Mouse (Mus musculus): ENCODE measurements around the gene Ss18l1.

The Ss18l1 gene

DNA sequence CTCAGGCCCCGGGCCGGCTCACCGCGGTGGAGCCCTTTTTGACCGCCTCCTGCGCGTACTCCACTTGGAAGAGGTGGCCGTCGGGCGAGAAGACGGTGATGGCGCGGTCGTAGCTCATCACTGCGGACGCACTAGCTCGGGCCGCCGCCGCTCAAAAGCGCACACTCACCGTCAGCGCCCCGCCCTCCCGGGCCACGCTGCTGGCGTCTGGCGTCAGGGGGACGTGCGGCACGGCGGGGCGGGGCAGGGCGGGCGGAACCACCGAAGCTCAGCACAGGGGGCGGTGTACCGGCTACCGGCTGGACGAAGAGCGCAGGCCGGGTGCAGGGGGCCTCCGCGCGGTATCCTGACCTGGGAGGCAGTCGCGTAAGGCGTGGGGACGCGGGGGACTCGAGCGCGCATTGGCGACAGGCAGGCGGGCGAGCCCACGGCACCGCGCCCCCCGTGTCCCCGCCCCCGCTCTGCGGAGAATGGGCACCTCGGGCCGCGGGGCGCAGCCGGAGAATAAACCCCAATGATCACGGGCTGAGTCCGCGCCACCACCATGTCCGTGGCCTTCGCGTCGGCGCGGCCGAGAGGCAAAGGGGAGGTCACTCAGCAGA, at the start of gene Ss18l1, which contains the start of gene Psma7:
Gene Ss18l1 (plus strand): TSS at position 254 of the 602 bp plus-strand sequence.
Gene Psma7 (minus strand): TSS at position 178 of the 602 bp plus-strand sequence.
- peak; percentile 94 for DNase-seq (ENCODE audit: low spot score in 2 of 2)

DNA sequence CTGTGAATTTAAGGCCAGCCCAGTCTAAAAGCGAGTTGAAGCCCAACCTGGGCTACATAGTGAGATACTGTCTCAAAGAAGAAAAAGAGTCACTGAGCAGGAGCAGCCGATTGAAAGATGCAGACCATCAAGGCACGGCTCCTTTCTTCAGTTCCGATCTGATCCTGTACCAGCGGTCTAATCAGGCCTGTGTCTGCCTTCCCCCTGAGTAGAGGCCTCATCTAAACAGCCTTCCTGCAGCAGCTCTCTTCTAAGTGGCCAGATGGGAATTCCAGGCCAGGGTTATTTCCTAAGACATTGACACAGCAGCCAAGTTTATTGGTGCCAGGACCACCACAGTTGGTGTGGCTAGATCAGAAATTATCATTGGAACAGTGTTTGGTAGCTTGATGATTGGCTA, 49.2 kb upstream of the Ss18l1 start:
- DNase-seq (ENCODE audit: low spot score in 2 of 2): no peak

DNA sequence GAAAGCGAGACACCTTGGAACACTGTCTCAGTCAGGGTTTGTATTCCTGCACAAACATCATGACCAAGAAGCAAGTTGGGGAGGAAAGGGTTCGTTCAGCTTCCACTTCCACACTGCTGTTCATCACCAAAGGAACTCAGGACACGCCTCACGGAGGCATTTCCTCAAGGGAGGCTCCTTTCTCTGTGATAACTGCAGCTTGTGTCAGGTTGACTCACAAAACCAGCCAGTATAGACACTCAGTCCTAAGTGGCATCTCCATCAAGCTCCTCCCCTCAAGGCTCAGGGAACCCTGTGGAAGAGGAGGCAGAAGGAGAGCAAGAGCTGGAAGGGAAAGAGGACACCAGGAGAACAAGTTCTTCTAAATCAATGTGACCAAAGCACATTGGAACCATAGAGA, 43.9 kb upstream of the Ss18l1 start:
- DNase-seq (ENCODE audit: low spot score in 2 of 2): no peak

DNA sequence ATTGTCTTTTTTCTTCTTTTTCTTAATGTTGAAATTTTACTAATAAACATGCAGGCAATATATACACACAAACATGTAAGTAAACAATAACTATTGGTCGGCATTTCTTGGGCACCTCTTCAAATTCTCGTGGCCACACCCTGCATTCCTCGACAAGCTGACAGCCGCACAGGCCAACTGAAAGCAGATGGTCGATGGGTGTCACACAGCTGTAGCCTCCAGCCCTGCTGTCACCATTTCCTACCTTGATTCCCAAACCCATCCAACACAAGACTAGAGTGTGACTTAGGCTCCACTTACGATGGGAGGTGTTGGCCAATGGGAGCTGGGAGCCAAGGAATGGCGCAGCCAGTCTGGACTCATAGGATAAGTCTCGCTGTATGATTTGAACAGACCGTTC, 40.7 kb upstream of the Ss18l1 start:
- no peak for DNase-seq (ENCODE audit: low spot score in 2 of 2)

DNA sequence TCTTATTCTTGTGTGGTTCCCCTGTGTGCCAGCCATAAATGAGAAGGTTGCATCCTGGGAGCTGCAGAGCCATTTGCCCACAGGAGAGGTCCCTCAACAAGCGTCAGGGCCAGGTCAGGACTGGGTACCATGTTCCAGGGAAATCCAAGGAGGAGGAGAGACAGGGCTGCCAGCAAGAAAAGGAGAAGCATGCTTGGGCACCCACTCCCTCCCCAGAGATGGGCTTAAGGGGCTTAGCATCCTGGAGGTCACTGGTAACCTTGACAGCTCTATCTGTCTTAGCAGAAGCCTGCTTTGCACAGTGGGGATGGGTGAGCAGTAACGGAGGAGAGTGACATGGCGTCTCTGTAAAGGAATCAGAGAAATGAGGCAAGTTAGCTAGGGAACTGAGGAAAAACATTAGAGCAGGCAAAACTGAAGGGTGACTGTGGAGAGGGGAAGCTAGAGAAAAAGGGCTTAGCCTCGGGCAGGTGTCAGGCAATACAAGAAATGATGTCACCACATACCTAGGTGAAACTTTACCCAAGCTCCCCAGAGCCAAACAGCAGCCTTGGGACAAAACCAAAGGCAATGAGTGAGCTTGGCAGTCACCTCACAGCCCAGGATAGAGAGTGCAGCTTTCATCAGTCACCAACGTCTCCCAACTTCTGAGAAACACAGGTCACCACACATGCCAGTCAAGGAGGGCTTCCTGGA, 36.5 kb upstream of the Ss18l1 start:
- no peak for DNase-seq (ENCODE audit: low spot score in 2 of 2)

DNA sequence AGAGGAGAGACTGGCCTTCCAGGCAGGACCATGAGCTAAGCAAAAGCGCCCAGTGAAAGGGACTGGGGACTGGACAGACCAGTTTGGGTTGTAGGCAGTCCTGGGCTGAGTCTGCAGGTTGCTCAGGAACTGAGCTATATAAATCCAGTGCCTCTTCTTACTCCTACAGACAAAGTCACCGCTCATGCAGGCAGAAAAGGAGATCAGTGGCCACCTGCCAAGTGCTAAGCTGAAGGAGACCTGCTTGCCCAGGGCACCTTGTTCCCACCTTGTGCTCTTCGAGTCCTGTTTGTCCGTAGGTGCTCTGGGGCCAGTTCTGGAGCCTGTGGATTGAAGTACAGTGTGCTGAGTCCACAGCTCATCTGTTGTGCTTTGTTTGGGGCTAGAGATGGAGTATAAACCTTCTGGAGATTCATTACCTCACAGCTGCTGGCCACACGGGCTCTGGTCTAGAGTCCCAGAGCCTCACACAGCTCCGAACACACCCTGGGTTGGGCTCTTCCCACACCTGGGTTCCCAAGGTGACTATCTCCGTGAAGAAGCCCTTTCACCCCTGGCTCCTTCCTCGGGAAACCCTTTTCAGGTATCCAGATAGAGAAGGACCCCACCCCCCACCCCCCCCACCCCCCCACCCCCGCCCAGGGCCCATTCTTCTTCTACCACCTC, 35.8 kb upstream of the Ss18l1 start:
- no peak for DNase-seq (ENCODE audit: low spot score in 2 of 2)

DNA sequence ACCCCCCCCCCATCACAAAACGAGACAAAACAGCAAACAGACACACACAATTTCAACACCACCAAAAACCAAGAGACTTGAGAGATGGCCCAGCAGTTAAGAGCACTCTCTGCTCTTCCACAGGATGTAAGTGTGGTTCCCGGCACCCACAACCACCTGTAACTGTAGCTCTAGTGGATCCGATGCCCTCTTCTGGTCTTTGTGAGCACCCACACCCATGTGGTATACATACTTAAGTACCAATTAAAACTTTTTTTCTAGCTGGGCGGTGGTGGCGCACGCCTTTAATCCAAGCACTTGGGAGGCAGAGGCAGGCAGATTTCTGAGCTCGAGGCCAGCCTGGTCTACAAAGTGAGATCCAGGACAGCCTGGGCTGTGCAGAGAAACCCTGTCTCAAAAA, 31.6 kb upstream of the Ss18l1 start:
- DNase-seq (ENCODE audit: low spot score in 2 of 2): no peak

DNA sequence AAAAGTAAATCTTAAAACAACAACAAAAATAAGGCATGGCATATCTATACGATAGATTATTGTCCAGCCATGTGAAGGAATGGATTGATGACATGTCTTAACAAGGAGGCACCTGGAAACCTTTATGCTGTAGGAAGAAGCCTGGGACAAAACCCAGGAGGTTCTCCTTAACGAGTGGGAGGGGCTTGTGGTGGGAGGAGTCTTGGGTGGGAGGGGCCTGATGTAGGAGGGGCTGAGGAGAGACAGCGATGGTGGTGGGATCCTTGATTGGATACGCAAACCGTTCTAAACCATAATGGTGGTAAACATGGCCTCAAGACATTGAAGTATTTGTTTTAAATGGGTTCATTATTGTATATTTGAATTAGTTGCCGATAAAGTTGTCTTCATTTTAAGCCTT, 30.9 kb upstream of the Ss18l1 start:
- no peak for DNase-seq (ENCODE audit: low spot score in 2 of 2)

DNA sequence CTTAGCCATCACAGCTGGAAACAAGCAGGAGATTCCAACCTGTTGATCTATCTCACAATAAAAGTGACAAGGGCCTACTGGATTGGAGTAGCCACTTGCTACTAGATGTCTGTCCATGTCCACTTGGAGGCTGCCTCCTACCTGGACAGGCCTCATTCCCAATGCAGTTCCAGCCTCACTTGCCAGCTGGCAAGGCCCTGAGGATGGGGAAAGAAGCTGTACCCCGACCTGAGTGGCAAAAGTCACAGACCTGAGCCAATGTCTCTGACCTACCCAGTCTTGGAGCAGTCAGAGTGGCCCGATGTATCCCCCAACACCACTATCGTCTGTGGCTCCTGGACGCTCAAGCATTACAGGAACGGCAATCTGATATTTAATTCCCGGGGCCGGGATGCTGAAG, 28.6 kb upstream of the Ss18l1 start:
- no peak for DNase-seq (ENCODE audit: low spot score in 2 of 2)

DNA sequence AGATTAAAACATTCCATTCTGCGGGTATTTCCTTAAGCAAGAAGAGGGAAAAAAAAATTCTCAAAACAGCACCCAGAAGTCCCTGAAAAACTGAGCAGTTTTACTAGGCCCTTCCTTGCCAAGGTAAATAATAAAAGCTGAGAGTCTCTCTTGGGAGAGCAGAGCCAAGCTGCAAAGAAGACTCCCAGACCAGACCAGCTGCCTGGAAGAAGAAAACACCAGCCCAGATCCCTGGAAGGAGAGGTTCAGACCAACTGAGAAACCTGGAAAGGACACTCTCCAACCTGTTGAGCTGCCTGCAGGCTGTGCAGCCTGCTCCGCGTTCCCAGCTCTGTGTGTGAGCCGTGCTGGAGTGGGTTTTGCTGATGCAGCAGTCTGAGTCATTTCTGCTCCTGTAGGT, 24.7 kb upstream of the Ss18l1 start:
- no peak for DNase-seq (ENCODE audit: low spot score in 2 of 2)

DNA sequence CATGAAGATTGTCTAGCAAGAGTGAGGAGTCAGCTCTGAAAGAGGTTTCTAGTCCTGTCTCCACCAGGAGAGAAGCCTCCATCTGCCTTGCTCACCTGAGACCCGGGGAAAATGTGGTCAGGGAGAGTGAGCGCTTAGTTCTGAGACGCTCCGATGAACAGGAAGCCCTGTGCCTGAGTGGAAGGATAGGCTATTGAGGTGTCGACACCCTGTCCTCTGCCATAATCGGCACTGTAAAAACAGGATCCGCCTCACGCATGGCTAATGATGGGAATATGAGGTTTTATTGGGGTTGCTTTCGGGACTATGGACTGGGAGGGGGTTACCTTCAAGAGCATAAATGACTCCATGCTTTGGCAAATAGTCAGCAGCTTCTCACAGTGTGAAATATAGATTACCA, 23.7 kb upstream of the Ss18l1 start:
- no peak for DNase-seq (ENCODE audit: low spot score in 2 of 2)

DNA sequence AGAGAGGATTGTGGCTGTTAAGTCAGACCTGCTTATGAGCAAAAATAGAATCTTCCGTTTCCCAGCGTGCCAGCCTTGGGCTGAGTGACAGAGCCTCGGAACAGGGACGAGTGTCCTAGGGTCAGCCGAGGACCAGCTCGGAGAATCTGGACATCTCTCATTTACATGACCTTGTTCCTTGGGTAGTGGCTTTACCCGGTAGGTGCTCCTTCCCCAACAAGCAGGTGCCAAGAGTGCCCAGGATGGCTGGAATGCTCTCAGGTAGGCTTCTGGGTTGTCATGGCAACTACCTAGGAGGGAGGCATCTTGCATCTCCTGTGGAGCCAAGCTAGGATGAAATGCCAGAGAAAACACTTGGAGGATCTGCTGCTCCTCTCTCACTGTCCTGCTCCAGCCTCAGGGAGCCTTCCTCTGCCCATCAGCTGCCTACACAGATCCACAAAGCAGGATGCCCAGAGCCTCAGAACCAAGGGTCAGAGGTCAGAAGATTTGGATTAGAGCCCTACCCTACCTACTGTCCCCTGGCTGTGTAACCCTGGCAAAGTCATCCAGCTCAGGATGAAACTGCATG, 22.1 kb upstream of the Ss18l1 start:
- DNase-seq (ENCODE audit: low spot score in 2 of 2): peak in 1 of 2 experiments; percentile 57

DNA sequence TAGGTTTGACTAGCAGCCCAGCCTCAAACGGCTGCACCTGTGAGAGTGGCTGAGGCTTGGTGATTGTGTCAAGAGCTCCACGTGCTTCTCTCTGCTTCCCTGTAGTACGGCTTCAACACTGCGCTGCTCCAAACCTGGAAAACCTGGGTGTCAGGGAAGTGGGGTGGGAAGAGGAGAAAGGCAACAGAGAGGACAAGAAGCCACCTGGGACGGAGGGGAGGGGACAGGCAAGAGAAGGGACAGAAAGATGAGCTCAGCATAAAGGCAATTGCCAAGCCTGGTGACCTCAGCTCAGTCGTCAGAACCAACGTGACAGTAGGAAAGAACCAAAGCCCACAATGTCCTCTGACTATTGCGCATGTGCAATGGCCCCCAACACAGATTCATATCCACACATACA, 21.4 kb upstream of the Ss18l1 start:
- DNase-seq (ENCODE audit: low spot score in 2 of 2): no peak

DNA sequence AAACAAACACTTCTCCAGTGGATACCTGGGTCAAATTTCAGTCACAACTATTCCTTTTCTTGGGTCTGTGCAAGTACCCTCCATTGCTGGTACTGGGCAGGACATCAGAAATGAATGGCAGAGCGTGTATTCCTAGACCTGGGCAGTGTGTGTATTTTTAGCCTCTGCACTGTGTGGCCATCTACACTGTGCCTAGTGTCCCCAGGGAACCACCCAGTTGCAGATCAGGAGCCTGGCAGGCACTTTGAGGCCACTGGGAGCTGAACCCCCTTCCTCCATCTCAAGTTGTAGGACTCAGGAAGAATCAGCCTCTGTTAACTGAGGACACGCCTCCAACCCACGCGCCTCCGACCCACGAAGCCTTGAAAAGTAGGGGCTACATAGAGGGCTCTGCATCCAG, 19.6 kb upstream of the Ss18l1 start:
- DNase-seq (ENCODE audit: low spot score in 2 of 2): no peak

DNA sequence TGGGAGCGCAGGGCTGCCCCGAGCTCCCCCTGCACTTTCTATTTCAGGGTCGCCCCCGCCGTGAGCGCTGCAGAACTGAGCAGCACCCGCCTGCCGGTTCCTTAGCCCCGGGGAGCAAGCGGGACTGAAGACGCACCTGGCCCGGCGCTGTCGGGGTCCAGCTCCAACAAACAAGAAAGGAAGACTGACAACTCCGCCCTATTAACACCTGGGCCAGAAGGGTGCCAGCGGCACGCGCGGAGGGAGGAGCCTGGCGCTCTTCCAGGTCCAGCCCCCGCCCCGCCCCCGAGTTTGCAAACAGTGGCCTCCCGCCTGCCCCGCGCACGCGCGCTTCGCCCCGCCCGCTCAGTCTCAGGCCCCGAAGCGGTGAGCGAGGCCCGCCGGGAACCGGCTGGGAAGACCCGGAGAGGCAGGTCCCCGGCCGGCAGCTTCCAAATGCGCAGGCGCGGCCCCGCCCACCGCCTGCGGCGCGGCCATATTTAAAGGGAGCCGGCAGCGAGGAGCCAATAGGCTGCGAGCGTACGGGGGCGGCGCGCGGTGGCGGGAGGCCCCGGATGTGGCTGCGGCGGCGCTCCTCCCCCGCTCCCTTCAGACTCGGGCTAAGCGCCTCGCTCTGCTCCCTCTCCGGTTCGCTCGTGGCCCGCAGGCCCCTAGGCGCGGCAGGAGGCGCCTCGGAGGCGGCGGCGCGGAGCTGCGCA, 17.8 kb upstream of the Ss18l1 start, which contains the start of gene Lsm14b:
Gene Lsm14b (plus strand): TSS at position 587 of the 698 bp plus-strand sequence.
- DNase-seq (ENCODE audit: low spot score in 2 of 2): peak; percentile 98 to 99

DNA sequence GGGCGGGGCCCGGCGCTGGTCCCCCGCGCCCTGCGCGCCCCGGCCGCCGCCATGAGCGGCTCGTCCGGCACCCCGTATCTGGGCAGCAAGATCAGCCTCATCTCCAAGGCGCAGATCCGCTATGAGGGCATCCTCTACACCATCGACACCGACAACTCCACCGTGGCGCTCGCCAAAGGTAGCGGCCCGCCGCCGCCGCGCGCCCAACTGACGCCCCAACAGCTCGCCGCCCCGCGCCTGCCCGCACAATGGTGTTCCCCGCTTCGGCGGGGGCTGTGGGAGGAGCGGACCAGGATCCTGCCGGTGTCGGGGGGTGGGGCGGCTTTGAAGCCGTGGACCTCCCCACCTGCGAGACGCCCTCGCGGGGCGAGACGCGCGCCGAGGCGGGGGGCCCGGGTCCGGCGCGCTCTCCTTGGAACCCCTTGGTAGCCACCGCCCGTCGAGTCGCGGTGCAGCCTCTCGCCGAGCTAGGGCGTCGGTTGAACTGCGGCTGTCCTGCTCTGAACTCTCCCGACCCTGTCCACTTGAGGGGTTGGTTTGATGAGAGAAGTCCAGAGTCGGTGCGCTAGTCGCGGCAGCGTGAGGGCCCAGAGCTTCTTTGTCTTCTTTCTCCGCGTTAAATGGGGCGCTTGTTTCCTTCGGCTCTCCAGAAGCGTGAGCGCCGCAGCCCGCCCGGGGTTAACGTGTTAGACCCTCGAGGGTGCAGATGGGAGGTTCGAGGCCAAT, 17.0 kb upstream of the Ss18l1 start:
- DNase-seq (ENCODE audit: low spot score in 2 of 2): peak; percentile 64 to 73

DNA sequence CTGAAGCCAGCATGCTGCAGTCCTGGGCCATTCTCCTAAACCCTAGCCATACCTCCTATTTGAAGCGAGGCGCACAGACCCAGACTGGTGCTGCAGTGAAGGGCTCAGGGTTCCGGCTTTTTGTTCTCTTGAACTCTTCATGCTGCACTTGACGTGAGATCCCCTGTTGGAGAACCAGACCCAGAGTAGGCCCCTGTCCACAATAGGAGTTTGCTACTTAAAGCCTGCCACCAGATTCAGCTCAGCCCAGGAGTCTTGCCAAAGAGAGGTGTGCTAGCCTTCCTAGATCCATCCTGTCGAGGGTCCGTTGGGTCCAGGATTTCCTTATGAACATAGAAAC, 16.5 kb upstream of the Ss18l1 start:
- no peak for DNase-seq (ENCODE audit: low spot score in 2 of 2)

DNA sequence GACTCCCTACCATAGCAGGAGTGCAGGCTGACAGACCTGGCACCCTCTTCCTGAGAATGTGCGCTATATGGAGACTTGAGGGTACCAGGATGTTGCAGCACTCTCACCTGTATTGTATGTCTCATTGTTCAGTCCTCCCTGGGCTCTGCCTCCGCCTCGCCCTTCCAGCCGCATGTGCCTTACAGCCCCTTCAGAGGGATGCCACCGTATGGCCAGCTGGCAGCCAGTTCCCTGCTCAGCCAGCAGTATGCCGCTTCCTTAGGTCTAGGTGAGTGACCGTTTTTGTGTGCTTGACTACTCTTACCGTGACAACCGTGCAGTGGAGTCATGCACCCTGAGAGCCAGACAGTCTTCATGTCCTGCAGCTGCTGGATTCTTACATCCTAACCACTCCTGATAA, 14.5 kb upstream of the Ss18l1 start:
- no peak for DNase-seq (ENCODE audit: low spot score in 2 of 2)

DNA sequence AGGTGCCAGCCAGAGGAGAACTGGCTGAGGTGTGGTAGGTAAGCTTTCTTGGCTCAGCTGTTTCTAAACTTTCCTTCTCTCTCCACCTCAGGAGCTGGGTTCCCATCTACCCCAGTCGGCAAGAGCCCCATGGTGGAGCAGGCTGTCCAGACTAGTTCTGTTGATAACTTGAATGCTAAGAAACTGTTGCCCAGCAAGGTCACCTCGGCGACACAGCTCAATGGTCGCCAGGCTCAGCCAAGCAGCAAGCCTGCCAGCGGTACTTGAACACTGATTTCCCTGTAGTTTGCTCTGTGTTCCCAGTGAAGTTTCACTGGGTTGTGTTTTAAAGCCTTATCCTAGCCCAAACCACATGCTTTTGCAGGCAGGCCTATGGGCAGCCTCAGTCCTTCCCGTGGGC, 11.0 kb upstream of the Ss18l1 start:
- no peak for DNase-seq (ENCODE audit: low spot score in 2 of 2)

DNA sequence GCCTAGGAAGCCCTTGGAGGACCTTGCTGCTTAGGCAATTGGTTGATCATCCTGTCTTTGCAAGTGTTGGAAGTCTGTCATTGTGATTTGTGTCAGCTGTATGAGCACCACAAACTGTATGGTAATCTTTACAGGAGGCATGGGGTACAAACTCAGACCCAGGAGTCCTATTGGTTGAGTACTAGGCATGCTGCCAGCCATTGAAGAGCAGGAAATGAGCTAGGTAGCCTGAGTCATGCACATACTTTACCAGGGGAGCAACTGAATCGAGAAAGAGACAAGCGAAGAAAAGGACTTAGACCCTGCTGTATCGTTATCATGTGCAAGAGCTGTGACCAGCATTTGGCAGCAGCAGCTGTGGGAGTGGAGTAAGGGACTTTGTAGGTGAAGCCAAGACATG, 9.4 kb upstream of the Ss18l1 start:
- no peak for DNase-seq (ENCODE audit: low spot score in 2 of 2)

DNA sequence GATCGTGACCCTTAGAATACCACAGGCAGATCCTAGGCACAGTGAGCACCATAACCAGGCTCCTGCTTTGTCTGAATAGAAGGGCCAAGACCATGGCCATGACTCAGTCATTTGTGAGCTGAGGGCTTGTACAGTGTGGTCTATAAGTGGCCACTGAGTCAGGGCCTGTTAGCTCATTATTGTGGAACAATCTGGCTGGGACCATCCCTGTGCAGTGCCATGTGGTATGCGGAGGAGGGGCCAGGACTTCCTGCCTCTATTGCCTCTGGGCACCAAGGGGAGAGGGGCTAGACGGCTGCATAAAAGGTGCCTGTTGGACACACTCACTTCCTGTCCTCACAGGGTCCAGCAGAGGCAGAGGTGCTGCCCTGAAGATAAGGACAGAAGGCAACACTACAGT, 8.4 kb upstream of the Ss18l1 start:
- no peak for DNase-seq (ENCODE audit: low spot score in 2 of 2)

DNA sequence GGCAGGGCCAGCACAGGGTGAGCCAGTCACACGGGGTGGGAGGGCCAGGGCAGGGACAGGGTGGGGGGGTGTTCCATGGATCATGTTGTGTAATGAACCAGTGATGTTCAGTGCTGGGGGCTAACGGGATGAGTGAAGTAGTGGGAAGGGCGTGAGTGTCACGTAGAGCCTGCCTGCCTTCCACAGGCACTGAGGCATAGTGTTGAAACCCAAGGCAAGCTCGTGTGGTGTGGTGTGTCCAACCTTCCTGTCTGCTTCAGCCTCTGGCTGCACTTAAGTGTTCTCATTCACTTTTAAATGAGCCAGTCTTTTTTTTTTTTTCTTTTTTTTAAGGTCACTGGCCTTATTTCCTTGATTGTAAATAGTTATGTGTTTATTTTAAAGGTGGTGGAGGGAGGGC, 7.6 kb upstream of the Ss18l1 start:
- no peak for DNase-seq (ENCODE audit: low spot score in 2 of 2)

Measured in right cerebral cortex, postnatal 10 days (tissue).